Mouse (Mus musculus): ENCODE results near the gene Olfr905.

Gene Olfr905

GRCm38 (mm10) chr9:38470807-38471206 is at the start of gene Olfr905:
Gene Olfr905, plus strand, starts transcription at chr9:38471107.
- no peak for DNase-seq (ENCODE audit: low spot score in 2 of 2)

- DNase-seq (ENCODE audit: low spot score in 2 of 2) = no peak
These were observed 47.1 kb upstream of the Olfr905 start for GRCm38 (mm10) chr9:38423801-38424200.

GRCm38 (mm10) chr9:38427026-38427425 is 43.9 kb upstream of the Olfr905 start:
- no peak for DNase-seq (ENCODE audit: low spot score in 2 of 2)

- DNase-seq (ENCODE audit: low spot score in 2 of 2) = no peak
These were observed 41.8 kb upstream of the Olfr905 start, which contains the start of gene Olfr901 for GRCm38 (mm10) chr9:38429155-38429554. Gene Olfr901, plus strand, starts transcription at chr9:38429455.

GRCm38 (mm10) chr9:38447352-38447751 is 23.6 kb upstream of the Olfr905 start, which contains the start of gene Olfr902:
Gene Olfr902, plus strand, starts transcription at chr9:38447652.
- DNase-seq (ENCODE audit: low spot score in 2 of 2) = no peak

GRCm38 (mm10) chr9:38462844-38463243 is 8.1 kb upstream of the Olfr905 start, which contains the start of gene Olfr904:
Gene Olfr904, plus strand, starts transcription at chr9:38463144.
- DNase-seq (ENCODE audit: low spot score in 2 of 2) = no peak

GRCm38 (mm10) chr9:38486785-38487184 is 15.9 kb downstream of the Olfr905 start, which contains the start of gene Olfr906:
Gene Olfr906, plus strand, starts transcription at chr9:38487085.
- no peak for DNase-seq (ENCODE audit: low spot score in 2 of 2)

GRCm38 (mm10) chr9:38495501-38495900 is 24.6 kb downstream of the Olfr905 start, which contains the start of gene Olfr907:
Gene Olfr907, plus strand, starts transcription at chr9:38495801.
- DNase-seq (ENCODE audit: low spot score in 2 of 2) = no peak

- DNase-seq (ENCODE audit: low spot score in 2 of 2) = no peak
These were observed 41.4 kb downstream of the Olfr905 start for GRCm38 (mm10) chr9:38512353-38512752.

GRCm38 (mm10) chr9:38521280-38521679 is 50.4 kb downstream of the Olfr905 start, which contains the start of gene Olfr911-ps1:
Gene Olfr911-ps1, plus strand, starts transcription at chr9:38521580.
- no peak for DNase-seq (ENCODE audit: low spot score in 2 of 2)
